Mouse (Mus musculus) liver, embryonic 16.5 days (tissue): ENCODE data around the gene Usp32. TPM values are rescaled to one million over a fixed set of nuclear protein-coding genes. Genes with fewer than 3 reads are reported as not detected.

Source experiments
- ATAC-seq: fragments of 200-750 bp; cut with Nextera tagmentation; 2 replicates; pipeline ENCODE4 v1.8.0; 2017; ENCODE audit warnings: low read depth, mild to moderate bottlenecking, moderate number of reproducible peaks, moderate library complexity
- H3K27ac ChIP-seq: fragments of 300-500 bp; sonication (generic); 2 replicates; pipeline ENCODE4 v1.5.1; 2014; ENCODE audit warnings: mild to moderate bottlenecking, low read length
- H3K27me3 ChIP-seq: fragments of 300-500 bp; sonication (generic); 2 replicates; pipeline ENCODE4 v1.6.1; 2014; ENCODE audit warnings: low read depth, low read length, mixed read lengths; ENCODE audit not compliant: control insufficient read depth, insufficient read depth
- H3K36me3 ChIP-seq: fragments of 300-500 bp; sonication (generic); 2 replicates; pipeline ENCODE4 v1.6.1; 2014; ENCODE audit warnings: mild to moderate bottlenecking; ENCODE audit not compliant: control insufficient read depth, insufficient read depth
- H3K4me1 ChIP-seq: fragments of 300-500 bp; sonication (generic); 2 replicates; pipeline ENCODE4 v1.6.1; 2014; ENCODE audit warnings: low read depth, low read length, mixed read lengths; ENCODE audit not compliant: control insufficient read depth
- H3K4me2 ChIP-seq: fragments of 300-500 bp; sonication (generic); 2 replicates; pipeline ENCODE4 v1.6.1; 2014; ENCODE audit warnings: low read depth, low read length, mixed read lengths
- H3K4me3 ChIP-seq: fragments of 300-500 bp; sonication (generic); 2 replicates; pipeline ENCODE4 v1.5.1; 2014; ENCODE audit warnings: low read depth, mild to moderate bottlenecking, low read length
- H3K9ac ChIP-seq: fragments of 300-500 bp; sonication (generic); 2 replicates; pipeline ENCODE4 v1.6.1; 2014; ENCODE audit warnings: low read depth, low read length
- H3K9me3 ChIP-seq: fragments of 300-500 bp; sonication (generic); replicated peaks from 2 replicates; pipeline ENCODE4 v1.6.1; 2016; ENCODE audit warnings: low read length; ENCODE audit not compliant: control insufficient read depth
- WGBS: fragments of 180-500 bp; shearing (Covaris S2); extraction: QIAGEN DNeasy Blood & Tissue Kit; methylation state at CpG from one replicate; pipeline ENCODE4 v1.1.7; 2014; ENCODE audit not compliant: insufficient replicate concordance; 5-methylcytosine and 5-hydroxymethylcytosine counted together
- polyA plus RNA-seq: library from polyadenylated mRNA; unstranded; fragments of >200 nt; fragmentation: Nextera tagmentation; extraction: Ambion mirVana; gene quantifications from 2 replicates; pipeline ENCODE4 v1.2.1, GENCODE M21; 2015

Usp32 gene
- 11.4 and 12.2 TPM in 2 replicates for polyA plus RNA-seq

DNA sequence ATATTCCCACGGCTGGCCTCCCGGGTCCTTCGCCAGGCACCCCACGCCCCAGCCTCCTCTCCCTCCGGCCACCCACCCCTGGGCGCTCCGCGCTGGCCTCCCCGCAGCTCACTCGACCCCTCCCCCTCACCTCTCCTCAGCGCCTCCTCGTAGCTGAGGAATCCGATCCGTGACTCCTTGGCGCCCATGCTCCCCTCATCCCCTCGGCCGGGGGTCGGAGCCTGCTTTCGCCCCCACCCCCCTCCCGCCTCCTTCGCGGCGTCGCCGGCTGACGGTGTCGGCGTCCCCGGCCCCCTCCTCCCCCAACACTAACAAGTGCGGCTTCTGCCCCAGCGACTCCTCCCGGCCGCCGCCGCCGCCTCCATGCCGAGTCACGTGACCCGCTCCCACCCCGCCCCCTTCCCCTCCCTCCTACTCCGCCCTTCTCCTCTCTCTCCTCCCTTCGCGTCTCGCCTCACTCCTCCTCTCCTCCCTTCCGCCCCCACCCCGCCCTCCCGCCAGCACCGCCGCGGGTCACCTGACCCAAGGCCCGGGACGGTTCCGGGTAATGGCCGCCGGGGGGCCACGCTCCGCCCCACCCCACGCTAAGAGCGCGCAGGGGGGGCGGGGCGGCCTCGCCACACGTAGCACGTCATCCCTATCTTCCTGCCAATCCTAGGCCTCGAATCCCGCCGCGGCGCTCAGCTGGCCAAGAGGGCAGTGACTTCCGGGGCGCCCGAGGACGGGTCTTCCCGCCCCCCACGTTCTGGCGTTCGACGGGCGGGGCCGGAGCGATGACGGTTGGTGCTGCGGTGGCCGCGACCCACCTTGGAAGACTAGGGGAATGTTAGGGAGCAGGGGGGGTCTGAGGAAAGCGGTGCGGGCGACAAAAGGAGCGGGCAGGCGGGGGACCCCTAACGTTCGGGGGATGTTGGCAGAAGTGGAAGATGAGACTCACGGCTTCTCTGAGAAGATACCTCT lies at the start of gene Usp32:
Gene Usp32, minus strand, starts transcription at position 581 of the 960 bp plus-strand sequence.
- under 1% methylated on average over 88 of the region's 94 CpGs for WGBS
- no peaks in the 10 kb centered on the region for H3K27me3 ChIP-seq
- peak; percentile 95 for ATAC-seq
- H3K4me3 ChIP-seq, result peak within 1 kb of the TSS; percentile 85
- peaks cover 20% of the 10 kb centered on the region for H3K4me1 ChIP-seq
- no peaks in the 10 kb centered on the region for H3K9me3 ChIP-seq
- peak within 1 kb of the TSS; percentile 92 for H3K9ac ChIP-seq
- peak within 1 kb of the TSS; percentile 70 for H3K4me2 ChIP-seq
- H3K36me3 ChIP-seq, result peaks cover 9% of the 10 kb centered on the region
- H3K27ac ChIP-seq, result peak within 1 kb of the TSS; percentile 93

DNA sequence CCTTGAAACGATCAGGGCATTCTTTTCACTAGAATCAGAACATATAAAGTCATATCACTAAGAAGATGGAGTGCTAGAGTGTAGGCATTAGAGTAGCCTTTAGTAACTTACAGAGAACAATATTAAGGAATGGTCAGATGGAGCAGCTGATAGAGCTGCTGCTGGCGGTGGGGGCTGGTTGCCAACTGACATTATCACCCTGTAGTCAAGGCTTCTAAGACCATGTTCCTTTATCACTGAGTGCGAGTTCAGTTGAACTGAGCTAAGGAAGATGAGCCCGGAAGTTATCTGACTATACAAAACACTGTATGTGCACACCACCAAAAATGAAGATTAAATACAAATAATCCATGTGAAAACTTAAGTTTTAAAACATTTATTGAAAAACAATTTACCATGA lies 49.1 kb upstream of the Usp32 start:
- Histone ChIP-seq H3K9ac (no peak overlapping the region), H3K4me1 (peaks cover 2% of the 10 kb centered on the region; the same call in 1 of the 2 replicates), H3K4me2 (no peak overlapping the region), H3K9me3 (no peaks in the 10 kb centered on the region), H3K27me3 (no peaks in the 10 kb centered on the region), H3K36me3 (peaks cover 11% of the 10 kb centered on the region), H3K27ac (no peak overlapping the region), H3K4me3 (no peak overlapping the region)
- 35% methylated on average over 4 of the region's 4 CpGs for WGBS
- ATAC-seq, result peak; percentile 69

GRCm38 (mm10) chr11:85184839-85185238 lies 44.9 kb upstream of the Usp32 start:
- Histone ChIP-seq H3K36me3 (0 out of 2 replicates have a peak, but pooled peaks cover 2% of the 10 kb centered on the region), H3K27me3 (no peaks in the 10 kb centered on the region), H3K4me2 (no peak overlapping the region), H3K4me1 (peaks cover 11% of the 10 kb centered on the region), H3K4me3 (no peak overlapping the region), H3K9ac (no peak overlapping the region), H3K9me3 (no peaks in the 10 kb centered on the region), H3K27ac (no peak overlapping the region)
- no peak for ATAC-seq
- 81% methylated on average over 6 of the region's 6 CpGs for WGBS

DNA sequence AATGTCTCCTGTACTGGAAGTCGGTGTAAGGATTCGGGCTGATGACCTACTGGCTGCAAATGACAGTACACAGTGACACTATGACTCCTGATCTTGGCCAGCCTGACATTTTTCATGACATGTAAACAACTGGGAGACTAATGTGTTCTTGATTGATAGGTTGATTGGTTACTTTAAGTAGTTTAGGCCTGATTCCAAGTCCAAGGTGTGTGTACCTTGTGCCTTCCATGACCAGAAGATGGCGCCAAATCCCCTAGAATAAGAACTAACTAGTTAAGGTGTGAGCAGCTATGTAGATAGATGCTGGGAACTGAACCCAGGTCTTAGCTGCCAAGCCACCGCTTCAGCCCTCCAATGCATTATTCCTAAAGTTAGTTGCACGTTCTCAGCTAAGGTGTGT lies 44.1 kb upstream of the Usp32 start:
- Histone ChIP-seq H3K27ac (no peak overlapping the region), H3K4me3 (no peak overlapping the region), H3K4me2 (no peak overlapping the region), H3K9ac (no peak overlapping the region), H3K4me1 (peaks cover 9% of the 10 kb centered on the region), H3K9me3 (no peaks in the 10 kb centered on the region), H3K27me3 (no peaks in the 10 kb centered on the region), H3K36me3 (no peaks in the 10 kb centered on the region)
- 69% methylated on average over 5 of the region's 5 CpGs for WGBS
- ATAC-seq, result no peak

GRCm38 (mm10) chr11:85183284-85183779 lies 43.4 kb upstream of the Usp32 start:
- no peaks in the 10 kb centered on the region for H3K9me3 ChIP-seq
- peaks cover 9% of the 10 kb centered on the region for H3K4me1 ChIP-seq
- H3K36me3 ChIP-seq, result no peaks in the 10 kb centered on the region
- H3K9ac ChIP-seq, result peak overlapping the region; percentile 49
- peak overlapping the region; percentile 75 for H3K4me2 ChIP-seq
- peak overlapping the region; percentile 59 for H3K4me3 ChIP-seq
- no peak for ATAC-seq
- no peaks in the 10 kb centered on the region for H3K27me3 ChIP-seq
- WGBS, result 31% methylated on average over 13 of the region's 13 CpGs
- H3K27ac ChIP-seq, result no peak overlapping the region

GRCm38 (mm10) chr11:85182617-85183283 lies 42.8 kb upstream of the Usp32 start:
- Histone ChIP-seq H3K27ac (no peak overlapping the region), H3K36me3 (no peaks in the 10 kb centered on the region), H3K4me2 (peak overlapping the region; percentile 75), H3K9ac (peak overlapping the region; percentile 49), H3K4me1 (peaks cover 9% of the 10 kb centered on the region), H3K27me3 (no peaks in the 10 kb centered on the region), H3K9me3 (no peaks in the 10 kb centered on the region), H3K4me3 (peak overlapping the region; percentile 59)
- 2% methylated on average over 20 of the region's 20 CpGs for WGBS
- ATAC-seq, result peak; percentile 74

- H3K27ac ChIP-seq, result no peak overlapping the region
- peaks cover 8% of the 10 kb centered on the region for H3K4me1 ChIP-seq
- H3K9me3 ChIP-seq, result no peaks in the 10 kb centered on the region
- no peak overlapping the region for H3K9ac ChIP-seq
- no peak overlapping the region for H3K4me3 ChIP-seq
- H3K4me2 ChIP-seq, result no peak overlapping the region
- 70% methylated on average over 4 of the region's 4 CpGs for WGBS
- H3K36me3 ChIP-seq, result no peaks in the 10 kb centered on the region
- no peaks in the 10 kb centered on the region for H3K27me3 ChIP-seq
- ATAC-seq, result no peak
Observed at GRCm38 (mm10) chr11:85178413-85178812, 38.5 kb upstream of the Usp32 start.

- no peaks in the 10 kb centered on the region for H3K9me3 ChIP-seq
- no peak overlapping the region for H3K9ac ChIP-seq
- ATAC-seq, result no peak
- H3K27me3 ChIP-seq, result no peaks in the 10 kb centered on the region
- peaks cover 2% of the 10 kb centered on the region for H3K4me1 ChIP-seq
- no peak overlapping the region for H3K4me2 ChIP-seq
- no peak overlapping the region for H3K27ac ChIP-seq
- H3K4me3 ChIP-seq, result no peak overlapping the region
- no peaks in the 10 kb centered on the region for H3K36me3 ChIP-seq
- 50% methylated on average over 6 of the region's 6 CpGs for WGBS
Observed at GRCm38 (mm10) chr11:85177761-85178160, 37.8 kb upstream of the Usp32 start.
